Mouse (Mus musculus) embryonic facial prominence, embryonic 14.5 days (tissue): ENCODE measurements around the gene Pou2f1. TPM values are rescaled to one million over a fixed set of nuclear protein-coding genes. Genes with fewer than 3 reads are reported as not detected.
A peak's percentile ranks its signal among the peaks of the same experiment; 100 is the strongest.

ENCODE experiments used
- ATAC-seq: fragments of 200-750 bp; cut with Nextera tagmentation; 2 replicates; pipeline ENCODE4 v1.8.0; 2017; ENCODE audit warnings: low read depth, moderate number of reproducible peaks, moderate TSS enrichment
- DNase-seq: peaks from one replicate; pipeline ENCODE4 v3.0.0-alpha.2; 2015; ENCODE audit warnings: low spot score
- H3K27ac ChIP-seq: fragments of 300-500 bp; sonication (generic); replicated peaks from 2 replicates; pipeline ENCODE4 v1.5.1; 2014; ENCODE audit warnings: low read depth, mild to moderate bottlenecking, low read length, moderate library complexity
- H3K27me3 ChIP-seq: fragments of 300-500 bp; sonication (generic); replicated peaks from 2 replicates; pipeline ENCODE4 v1.6.1; 2014; ENCODE audit warnings: low read length; ENCODE audit not compliant: control insufficient read depth, insufficient read depth
- H3K36me3 ChIP-seq: fragments of 300-500 bp; sonication (generic); 2 replicates; pipeline ENCODE4 v1.6.1; 2014; ENCODE audit warnings: low read length, mixed read lengths; ENCODE audit not compliant: control insufficient read depth, insufficient read depth
- H3K4me1 ChIP-seq: fragments of 300-500 bp; sonication (generic); 2 replicates; pipeline ENCODE4 v1.6.1; 2014; ENCODE audit warnings: antibody characterized with exemption, low read length; ENCODE audit not compliant: control insufficient read depth, insufficient read depth
- H3K4me2 ChIP-seq: fragments of 300-500 bp; sonication (generic); 2 replicates; pipeline ENCODE4 v1.6.1; 2014; ENCODE audit warnings: low read depth, mild to moderate bottlenecking, low read length, moderate library complexity, mixed read lengths
- H3K4me3 ChIP-seq: fragments of 300-500 bp; sonication (generic); 2 replicates; pipeline ENCODE4 v1.5.1; 2014; ENCODE audit warnings: low read depth, mild to moderate bottlenecking, low read length
- H3K9ac ChIP-seq: fragments of 300-500 bp; sonication (generic); 2 replicates; pipeline ENCODE4 v1.6.1; 2014; ENCODE audit warnings: low read depth, mild to moderate bottlenecking, low read length, moderate library complexity, mixed read lengths
- H3K9me3 ChIP-seq: fragments of 300-500 bp; sonication (generic); 2 replicates; pipeline ENCODE4 v1.6.1; 2016; ENCODE audit warnings: low read length; ENCODE audit not compliant: control insufficient read depth
- WGBS: fragments of 180-500 bp; shearing (Covaris S2); extraction: QIAGEN DNeasy Blood & Tissue Kit; methylation state at CpG from one replicate; pipeline ENCODE4 v1.1.7; 2014; 5-methylcytosine and 5-hydroxymethylcytosine counted together
- polyA plus RNA-seq: library from polyadenylated mRNA; unstranded; fragments of >200 nt; fragmentation: Nextera tagmentation; extraction: Ambion mirVana; gene quantifications from 2 replicates; pipeline ENCODE4 v1.2.1, GENCODE M21; 2014

The Pou2f1 gene
- polyA plus RNA-seq, 1 experiment from 2014 or later = 13.6 TPM

DNA sequence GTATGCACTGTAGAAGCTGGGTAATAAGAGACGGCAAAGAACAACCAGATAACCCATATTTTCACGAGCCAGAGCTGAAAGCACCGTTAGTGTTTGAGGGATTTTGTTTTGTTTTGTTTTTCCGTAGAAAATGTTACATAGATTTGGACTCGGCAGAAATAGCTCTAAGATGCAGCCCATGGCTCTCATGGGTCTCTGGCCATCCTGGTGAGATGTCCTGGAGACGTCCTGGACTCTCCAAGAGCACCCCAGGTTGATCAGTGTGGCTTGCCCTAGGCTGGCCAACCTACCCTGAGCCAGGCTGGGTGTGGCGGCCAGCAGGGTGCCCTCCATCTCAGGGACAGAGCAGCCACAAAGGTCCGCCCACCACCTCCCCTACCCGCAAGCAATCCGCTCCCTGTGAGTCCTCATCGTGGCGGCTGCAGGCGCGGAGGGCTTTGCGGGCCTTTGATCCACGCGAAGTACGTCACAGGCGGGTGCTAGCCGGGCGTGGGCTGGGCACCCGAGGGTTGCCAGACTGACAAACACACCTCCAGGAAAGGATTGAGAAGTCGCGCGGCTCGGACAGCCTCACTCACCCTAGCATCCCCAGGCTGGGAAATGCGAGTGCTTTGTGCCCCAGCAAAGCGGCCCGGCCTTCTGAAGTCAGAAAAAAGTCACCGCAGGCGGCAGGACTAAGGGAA lies 161.8 kb downstream of the Pou2f1 start:
- H3K4me1 ChIP-seq = peaks cover 24% of the 10 kb centered on the region
- peak; percentile 28; the same call in 1 of the 2 replicates for ATAC-seq
- WGBS = 13% methylated on average over 18 of the region's 31 CpGs

GRCm38 (mm10) chr1:165839201-165839600 lies 163.3 kb downstream of the Pou2f1 start:
- H3K4me2 ChIP-seq = no peak overlapping the region
- H3K36me3 ChIP-seq = no peaks in the 10 kb centered on the region
- peaks cover 44% of the 10 kb centered on the region for H3K27me3 ChIP-seq
- ATAC-seq (no peak), DNase-seq (no peak)
- no peak overlapping the region for H3K27ac ChIP-seq
- WGBS = 74% methylated on average over 4 of the region's 4 CpGs
- H3K9me3 ChIP-seq = no peaks in the 10 kb centered on the region
- no peak overlapping the region for H3K4me3 ChIP-seq
- H3K9ac ChIP-seq = no peak overlapping the region
- peaks cover 26% of the 10 kb centered on the region for H3K4me1 ChIP-seq

More for the DNA sequence above, 161.8 kb downstream of the Pou2f1 start:
- peak overlapping the region; percentile 35 for H3K4me3 ChIP-seq
- no peak for DNase-seq
- H3K9me3 ChIP-seq = no peaks in the 10 kb centered on the region
- H3K4me2 ChIP-seq = peak overlapping the region; percentile 63
- H3K36me3 ChIP-seq = no peaks in the 10 kb centered on the region
- H3K27ac ChIP-seq = no peak overlapping the region
- H3K27me3 ChIP-seq = peaks cover 50% of the 10 kb centered on the region
- H3K9ac ChIP-seq = peak overlapping the region; percentile 63

- H3K4me2 ChIP-seq = no peak overlapping the region
- no peaks in the 10 kb centered on the region for H3K9me3 ChIP-seq
- no peak overlapping the region for H3K4me3 ChIP-seq
- DNase-seq = peak; percentile 58
- no peaks in the 10 kb centered on the region for H3K36me3 ChIP-seq
- peaks cover 30% of the 10 kb centered on the region for H3K4me1 ChIP-seq
- H3K27me3 ChIP-seq = peaks cover 32% of the 10 kb centered on the region
- no peak for ATAC-seq
- H3K27ac ChIP-seq = no peak overlapping the region; the same call in 1 of the 2 replicates
- whole genome bisulfite sequencing = 34% methylated on average over 8 of the region's 8 CpGs
- no peak overlapping the region for H3K9ac ChIP-seq
Measured at GRCm38 (mm10) chr1:165837546-165837945, 164.9 kb downstream of the Pou2f1 start.

DNA sequence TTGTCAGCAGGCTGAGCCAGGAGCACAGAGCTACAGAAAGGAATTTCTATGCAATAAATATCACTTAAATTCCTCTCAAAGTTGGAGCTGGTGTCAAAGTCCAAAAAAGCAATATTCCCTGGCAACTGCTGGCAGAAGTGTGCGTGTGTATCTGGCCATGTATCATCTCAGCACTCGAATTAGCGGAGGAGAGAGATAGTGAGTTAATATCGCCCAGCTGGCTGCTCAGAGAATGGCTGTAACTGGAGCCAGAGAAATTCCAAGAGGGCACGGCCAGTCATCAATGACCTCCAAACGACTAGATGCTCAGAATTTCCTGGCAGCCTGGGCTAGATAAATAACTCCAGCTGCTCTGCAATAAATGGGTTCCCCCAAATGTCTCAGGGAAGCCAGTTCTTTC lies 166.0 kb downstream of the Pou2f1 start:
- ATAC-seq = 0 out of 2 replicates have a peak, but pooled peaks have one; percentile 17
- no peak overlapping the region for H3K4me3 ChIP-seq
- peak; percentile 83 for DNase-seq
- WGBS = 7% methylated on average over 6 of the region's 6 CpGs
- H3K27me3 ChIP-seq = peaks cover 24% of the 10 kb centered on the region
- H3K36me3 ChIP-seq = no peaks in the 10 kb centered on the region
- no peak overlapping the region for H3K4me2 ChIP-seq
- no peaks in the 10 kb centered on the region for H3K9me3 ChIP-seq
- peaks cover 30% of the 10 kb centered on the region for H3K4me1 ChIP-seq
- H3K9ac ChIP-seq = no peak overlapping the region
- H3K27ac ChIP-seq = 0 out of 2 replicates have a peak overlapping the region, but pooled peaks have one; percentile 49

DNA sequence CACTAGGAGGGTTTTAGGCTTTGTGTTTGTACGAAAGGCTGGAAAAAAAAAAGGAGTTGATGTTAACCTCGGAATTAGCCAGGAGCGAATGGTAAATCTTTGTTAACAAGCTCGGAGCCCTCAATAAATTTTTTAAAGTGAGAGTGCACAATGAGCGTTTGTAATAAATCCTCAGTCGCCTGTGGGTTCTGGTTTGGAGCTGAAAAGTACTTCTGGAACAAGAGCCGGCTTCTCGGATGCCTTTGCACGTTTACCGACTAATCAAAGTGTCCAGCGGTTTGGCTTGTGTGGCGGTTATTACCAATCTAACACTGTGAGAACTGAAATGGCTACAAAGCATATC lies 167.9 kb downstream of the Pou2f1 start:
- H3K4me3 ChIP-seq = peak overlapping the region; percentile 9; the same call in 1 of the 2 replicates
- no peaks in the 10 kb centered on the region for H3K9me3 ChIP-seq
- WGBS = 22% methylated on average over 12 of the region's 12 CpGs
- no peak overlapping the region for H3K27ac ChIP-seq
- DNase-seq = peak; percentile 33
- no peaks in the 10 kb centered on the region for H3K36me3 ChIP-seq
- H3K4me1 ChIP-seq = peaks cover 26% of the 10 kb centered on the region
- H3K4me2 ChIP-seq = peak overlapping the region; percentile 46
- no peak for ATAC-seq
- H3K9ac ChIP-seq = no peak overlapping the region
- H3K27me3 ChIP-seq = peaks cover 8% of the 10 kb centered on the region; the same call in 1 of the 2 replicates

DNA sequence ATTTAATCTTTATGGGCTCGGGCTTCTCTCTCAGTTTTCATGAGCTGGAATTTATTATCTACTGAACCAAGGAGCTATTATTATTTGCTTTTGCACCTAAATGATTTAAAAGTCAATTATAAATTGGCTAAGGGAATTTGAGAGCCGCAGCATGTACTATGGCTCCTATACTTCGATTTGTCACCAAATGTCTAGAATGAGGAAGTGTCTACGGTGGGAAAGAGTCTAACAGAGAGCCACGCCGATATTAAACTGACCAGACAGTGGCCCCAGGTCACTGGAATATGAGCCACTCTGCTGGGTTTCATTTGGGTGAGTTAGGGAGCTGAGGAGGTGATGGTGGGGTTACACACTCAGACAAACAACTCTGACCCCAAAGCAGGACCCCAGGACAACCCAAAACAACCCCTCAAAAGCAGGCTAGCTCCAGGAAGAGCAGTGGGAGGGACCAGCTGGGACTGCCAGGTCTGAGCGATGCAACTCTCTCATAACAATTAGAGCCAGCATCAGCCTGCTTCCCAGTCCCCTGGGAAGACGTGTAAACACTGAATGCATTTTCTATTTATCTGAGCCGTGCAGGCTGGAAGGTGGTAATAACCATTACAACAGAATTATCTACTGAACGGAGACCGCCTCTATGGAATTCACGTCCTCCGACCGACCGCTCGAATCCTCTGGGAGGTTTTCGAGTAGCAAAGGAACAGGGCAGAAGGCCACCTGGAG lies 168.4 kb downstream of the Pou2f1 start:
- Histone ChIP-seq H3K4me3 (peak overlapping the region; percentile 9; the same call in 1 of the 2 replicates), H3K27me3 (peaks cover 6% of the 10 kb centered on the region; the same call in 1 of the 2 replicates), H3K4me2 (peak overlapping the region; percentile 46), H3K36me3 (no peaks in the 10 kb centered on the region), H3K27ac (no peak overlapping the region), H3K4me1 (peaks cover 26% of the 10 kb centered on the region), H3K9ac (no peak overlapping the region), H3K9me3 (no peaks in the 10 kb centered on the region)
- DNase-seq = peak; percentile 57
- WGBS = 21% methylated on average over 17 of the region's 17 CpGs
- peak; percentile 70 for ATAC-seq

DNA sequence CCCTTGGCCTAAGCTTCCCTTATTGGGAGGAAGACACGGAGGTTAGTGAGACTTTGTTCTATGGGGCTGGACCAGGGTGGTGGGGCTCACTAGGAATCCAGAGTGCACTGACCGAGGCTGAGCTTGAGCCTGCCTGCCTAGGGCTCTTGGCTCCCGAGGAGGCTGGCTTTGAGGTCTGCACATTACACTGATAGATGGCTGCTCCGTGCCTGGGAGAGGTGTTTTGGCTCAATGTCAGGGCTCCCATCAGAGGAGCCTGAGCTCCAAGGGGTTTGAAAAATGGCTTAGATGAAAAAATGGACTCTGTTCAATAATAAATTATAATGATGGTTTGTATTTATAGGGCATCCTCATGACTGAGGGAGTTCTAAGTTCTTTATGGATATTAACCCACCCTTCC lies 169.2 kb downstream of the Pou2f1 start:
- no peak overlapping the region for H3K9ac ChIP-seq
- H3K4me3 ChIP-seq = no peak overlapping the region

GRCm38 (mm10) chr1:165829890-165830289 lies 172.6 kb downstream of the Pou2f1 start:
- Histone ChIP-seq H3K4me2 (no peak overlapping the region), H3K9me3 (no peaks in the 10 kb centered on the region), H3K27ac (no peak overlapping the region), H3K9ac (no peak overlapping the region), H3K36me3 (no peaks in the 10 kb centered on the region), H3K4me1 (peaks cover 9% of the 10 kb centered on the region), H3K27me3 (no peaks in the 10 kb centered on the region; the same call in 1 of the 2 replicates), H3K4me3 (no peak overlapping the region)
- no peak for ATAC-seq
- WGBS = 87% methylated on average over 5 of the region's 5 CpGs
- no peak for DNase-seq

More for the DNA sequence above, 169.2 kb downstream of the Pou2f1 start:
- Histone ChIP-seq H3K9me3 (no peaks in the 10 kb centered on the region), H3K4me2 (no peak overlapping the region), H3K4me1 (peaks cover 26% of the 10 kb centered on the region), H3K36me3 (no peaks in the 10 kb centered on the region), H3K27ac (no peak overlapping the region), H3K27me3 (peaks cover 6% of the 10 kb centered on the region; the same call in 1 of the 2 replicates)
- WGBS = 24% methylated on average over 4 of the region's 4 CpGs
- no peak for DNase-seq
- ATAC-seq = no peak
